ENCODE assay signal across 8 mouse cellular contexts in genomic region chr14:99943156-99943555, GRCm38 (mm10).
A peak's percentile ranks its signal among the peaks of the same experiment; 100 is the strongest.
DNase-seq lines count a peak whose midpoint lies in the region; ATAC-seq and TF ChIP-seq lines count a peak whose summit lies in the region.

No protein-coding gene starts in this region.

- TF ChIP-seq CTCF in heart, postnatal 0 days (IDR thresholded peaks at IDR 0.05; ENCODE audit: low read depth), result no peak

- no peak for TF ChIP-seq EP300 in heart, postnatal 0 days (IDR thresholded peaks at IDR 0.05; ENCODE audit: low read depth)

- DNase-seq in CD4-positive helper T cell, adult 2 months (ENCODE audit: low read depth, low spot score), result peak; percentile 65
- peak; percentile 80 for DNase-seq in R1 (ENCODE audit: low read depth, low spot score)
- DNase-seq in embryonic facial prominence, embryonic 10.5 days (ENCODE audit: low spot score), result peak; percentile 71
- peak; percentile 39 for DNase-seq in heart, postnatal 0 days (ENCODE audit: low spot score)
- peak; percentile 89 for DNase-seq in kidney, postnatal 10 days
- DNase-seq in lung, postnatal 10 days, result peak; percentile 68
- DNase-seq in retina, postnatal 1 day, result peak; percentile 87

- peak overlapping the region; percentile 59; the same call in 1 of the 2 replicates for H3K27ac ChIP-seq in embryonic facial prominence, embryonic 10.5 days (replicated peaks)
- no peak overlapping the region for H3K27ac ChIP-seq in heart, postnatal 0 days (ENCODE audit: low read depth)

- H3K9ac ChIP-seq in heart, postnatal 0 days (replicated peaks; ENCODE audit: low read depth, low read length), result no peak overlapping the region

- peak overlapping the region; percentile 25; the same call in 1 of the 2 replicates for H3K4me2 ChIP-seq in heart, postnatal 0 days (ENCODE audit: low read depth, low read length)

- peaks cover 10% of the 10 kb centered on the region for H3K36me3 ChIP-seq in embryonic facial prominence, embryonic 10.5 days (replicated peaks)
- no peaks in the 10 kb centered on the region for H3K36me3 ChIP-seq in heart, postnatal 0 days (replicated peaks; ENCODE audit: control insufficient read depth, insufficient read depth, low read length)

- no peaks in the 10 kb centered on the region for H3K9me3 ChIP-seq in embryonic facial prominence, embryonic 10.5 days
- H3K9me3 ChIP-seq in heart, postnatal 0 days (replicated peaks; ENCODE audit: control insufficient read depth, low read length), result no peaks in the 10 kb centered on the region

- no peak overlapping the region for H3K4me3 ChIP-seq in embryonic facial prominence, embryonic 10.5 days
- no peak overlapping the region for H3K4me3 ChIP-seq in heart, postnatal 0 days (ENCODE audit: low read depth, low read length)

- no peaks in the 10 kb centered on the region for H3K27me3 ChIP-seq in embryonic facial prominence, embryonic 10.5 days (replicated peaks; ENCODE audit: low read depth, poor library complexity, severe bottlenecking)
- H3K27me3 ChIP-seq in heart, postnatal 0 days (ENCODE audit: control insufficient read depth, insufficient read depth, low read length), result no peaks in the 10 kb centered on the region

- peaks cover 30% of the 10 kb centered on the region for H3K4me1 ChIP-seq in embryonic facial prominence, embryonic 10.5 days
- peaks cover 10% of the 10 kb centered on the region for H3K4me1 ChIP-seq in heart, postnatal 0 days (ENCODE audit: control insufficient read depth, insufficient read depth)

- 48% methylated on average over 8 of the region's 8 CpGs for WGBS in embryonic facial prominence, embryonic 10.5 days
- 10% methylated on average over 8 of the region's 8 CpGs for WGBS in heart, postnatal 0 days

- peak; percentile 77 for ATAC-seq in heart, postnatal 0 days (ENCODE audit: insufficient read depth, low read depth)
- ATAC-seq in erythroid progenitor cell, adult 5-6 weeks (replicated peaks; ENCODE audit: low FRiP score, poor library complexity, severe bottlenecking), result no peak

Comparison
In these comparisons a context has a peak if more than half of its experiments do, and no peak if none do; other contexts are left out.
1. DNase-seq: peak in every context shown above with its lines; median percentile 89 in kidney, postnatal 10 days; 87 in retina, postnatal 1 day; 80 in R1; 71 in embryonic facial prominence, embryonic 10.5 days; 68 in lung, postnatal 10 days; 65 in CD4-positive helper T cell, adult 2 months; 39 in heart, postnatal 0 days.